Mouse (Mus musculus): ENCODE data around the gene Zc3h12c.

DNA sequence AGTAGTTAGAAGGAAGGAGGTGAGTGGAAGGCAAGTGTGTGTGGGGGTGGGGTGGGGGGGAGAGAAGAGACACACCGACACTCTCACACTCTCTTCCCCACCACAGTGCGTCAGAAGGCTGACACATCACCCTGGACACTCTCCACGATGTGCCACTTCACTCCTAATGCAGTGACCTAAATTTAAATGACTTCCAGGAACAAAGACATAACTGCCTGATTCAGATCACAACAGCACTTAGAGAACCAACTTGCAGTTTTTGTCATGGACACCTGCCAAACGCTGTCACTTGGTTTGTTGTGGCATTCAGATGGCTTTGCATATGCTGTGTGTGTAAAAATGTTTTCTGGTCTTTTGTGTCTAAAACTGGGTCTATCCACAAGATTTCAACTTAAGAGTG lies 34.8 kb upstream of the Zc3h12c start:
- no peak for TF ChIP-seq POLR2A (IDR thresholded peaks at IDR 0.05; ENCODE audit: borderline replicate concordance, control insufficient read depth, low read depth, low read length)
- TF ChIP-seq CTCF (IDR thresholded peaks at IDR 0.05; ENCODE audit: control insufficient read depth, insufficient read depth, low read length) = no peak
